Mouse (Mus musculus): ENCODE measurements around the gene Limk1. TPM values are rescaled to one million over a fixed set of nuclear protein-coding genes. Genes with fewer than 3 reads are reported as not detected.

The Limk1 gene
- 32.2 TPM for polyA plus RNA-seq (2012; fragmentation: generic; extraction: Trizol)
- long read RNA-seq, experiment 1, partial matches to known transcripts: 0 of 2 reads
- long read RNA-seq, experiment 1, other reads (novel, unspliced or antisense): 0 of 2 reads
- long read RNA-seq, experiment 2, transcript Limk1-201 (16 exons, 3,331 nt): major isoform, 10 of 15 reads
- long read RNA-seq, experiment 2, partial matches to known transcripts: 2 of 15 reads
- long read RNA-seq, experiment 2, other reads (novel, unspliced or antisense): 1 of 15 reads

DNA sequence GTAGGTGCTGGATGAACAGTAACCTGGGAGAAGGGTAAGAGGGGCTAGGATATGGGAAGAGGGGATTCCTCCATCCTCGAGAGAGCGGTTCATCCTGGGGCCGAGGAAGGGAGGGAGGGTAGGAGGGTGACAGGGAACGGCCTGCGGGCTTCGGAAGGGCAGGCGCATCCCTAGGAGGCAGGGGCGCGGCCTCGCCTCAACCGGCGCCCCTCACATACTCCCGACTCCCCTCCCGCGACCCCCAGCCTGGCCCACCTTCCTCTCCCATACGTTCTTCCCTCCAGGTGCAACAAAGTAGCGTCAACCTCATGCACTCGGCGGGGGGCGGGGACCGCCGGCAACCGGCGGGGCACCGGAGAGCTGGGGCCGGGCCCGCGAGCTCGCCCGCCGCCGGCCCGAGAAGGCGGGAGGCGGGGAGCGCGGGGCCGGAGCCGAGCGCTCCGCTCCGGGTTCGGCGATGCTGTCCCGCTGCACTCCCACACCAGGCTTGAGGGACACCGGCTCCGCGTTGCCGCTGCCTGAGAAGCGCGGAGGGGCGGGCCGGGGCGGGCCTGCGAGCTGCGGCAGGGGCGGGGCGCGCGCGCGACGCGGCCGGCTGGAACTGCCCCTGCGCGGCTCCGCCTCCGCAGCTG lies at the start of gene Limk1:
Limk1 (minus strand) TSS at position 513 of the 632 bp plus-strand sequence.
- H3ac ChIP-seq (ENCODE audit: control insufficient read depth, insufficient read length, low read depth): peak within 1 kb of the TSS; percentile 60
- TF ChIP-seq CTCF (IDR thresholded peaks at IDR 0.05; ENCODE audit: control insufficient read depth, insufficient read depth, insufficient read length) (no peak), MYOD1 (IDR thresholded peaks at IDR 0.05; ENCODE audit: control insufficient read depth, insufficient read length, low read depth) (no peak), MAX (IDR thresholded peaks at IDR 0.05) (no peak)
- no peaks in the 10 kb centered on the region for H3K27me3 ChIP-seq (ENCODE audit: control insufficient read depth, insufficient read depth, insufficient read length)
- H3K4me3 ChIP-seq (ENCODE audit: insufficient read depth, poor library complexity, severe bottlenecking): peak within 1 kb of the TSS; percentile 56
- peaks cover 4% of the 10 kb centered on the region for H3K36me3 ChIP-seq (ENCODE audit: control insufficient read depth, insufficient read depth)
- no peaks in the 10 kb centered on the region for H3K79me3 ChIP-seq (ENCODE audit: low read depth)
- H3K79me2 ChIP-seq (ENCODE audit: control insufficient read depth, insufficient read depth): no peaks in the 10 kb centered on the region

DNA sequence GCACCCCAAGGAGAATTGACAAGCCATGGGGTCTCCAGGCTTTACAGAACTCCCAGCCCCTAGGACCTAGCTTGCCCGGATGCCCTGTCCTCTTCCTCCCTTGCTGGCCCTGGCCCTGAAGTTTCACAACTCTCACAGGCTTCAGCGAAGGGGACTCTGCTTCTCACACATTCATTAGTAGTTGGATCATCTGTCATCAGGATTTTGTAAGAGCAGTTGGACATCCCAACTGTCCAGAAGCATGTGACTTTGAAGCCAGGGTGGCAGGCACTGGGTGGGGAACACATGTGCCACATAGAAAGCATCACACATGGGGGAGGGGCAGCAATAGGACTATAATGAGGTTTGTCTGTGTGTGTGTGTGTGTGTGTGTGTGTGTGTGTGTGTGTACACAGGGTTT lies 46.5 kb upstream of the Limk1 start:
- TF ChIP-seq CEBPB (IDR thresholded peaks at IDR 0.05; ENCODE audit: low read depth) (no peak), USF1 (IDR thresholded peaks at IDR 0.05; ENCODE audit: low read depth) (no peak), MYOD1 (IDR thresholded peaks at IDR 0.05; ENCODE audit: control insufficient read depth, insufficient read length, low read depth) (no peak), MAX (IDR thresholded peaks at IDR 0.05) (no peak), CTCF (IDR thresholded peaks at IDR 0.05; ENCODE audit: control insufficient read depth, insufficient read depth, insufficient read length) (no peak), FOSL1 (IDR thresholded peaks at IDR 0.05; ENCODE audit: insufficient read depth, low read length, poor library complexity, severe bottlenecking) (no peak), MYOG (IDR thresholded peaks at IDR 0.05; ENCODE audit: control insufficient read depth, extremely low read depth, insufficient read length) (no peak)
- H3K79me2 ChIP-seq (ENCODE audit: control insufficient read depth, insufficient read depth): no peaks in the 10 kb centered on the region

DNA sequence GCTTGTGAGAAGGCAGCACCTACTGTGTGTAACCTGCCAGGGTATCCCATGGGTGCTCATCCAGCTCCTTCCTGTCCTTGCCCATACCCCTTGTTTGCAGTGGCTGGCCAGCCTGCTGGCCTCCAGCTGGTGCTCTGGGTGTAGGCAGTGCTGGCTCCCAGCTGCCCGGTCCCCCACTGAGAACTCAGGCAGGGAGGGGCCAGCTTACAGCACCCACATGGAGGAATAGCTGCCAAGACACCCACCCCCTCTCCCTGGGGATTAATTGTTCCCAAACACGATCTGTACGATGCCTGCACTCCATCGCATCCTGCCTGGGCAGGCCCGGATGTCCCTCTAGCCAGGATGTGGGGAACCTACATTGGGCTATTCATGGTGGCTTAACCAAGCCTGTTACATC lies 45.7 kb upstream of the Limk1 start:
- H3K79me3 ChIP-seq (ENCODE audit: low read depth): no peaks in the 10 kb centered on the region
- TF ChIP-seq MAX (IDR thresholded peaks at IDR 0.05): no peak
- no peak for TF ChIP-seq MYOG (IDR thresholded peaks at IDR 0.05; ENCODE audit: control insufficient read depth, extremely low read depth, insufficient read length)
- no peak for TF ChIP-seq MYOD1 (IDR thresholded peaks at IDR 0.05; ENCODE audit: control insufficient read depth, insufficient read length, low read depth)
- TF ChIP-seq CTCF (IDR thresholded peaks at IDR 0.05; ENCODE audit: control insufficient read depth, insufficient read depth, insufficient read length): no peak
- TF ChIP-seq FOSL1 (IDR thresholded peaks at IDR 0.05; ENCODE audit: insufficient read depth, low read length, poor library complexity, severe bottlenecking): no peak
- TF ChIP-seq USF1 (IDR thresholded peaks at IDR 0.05; ENCODE audit: low read depth): no peak
- no peak for TF ChIP-seq CEBPB (IDR thresholded peaks at IDR 0.05; ENCODE audit: low read depth)

More for the DNA sequence above, 46.5 kb upstream of the Limk1 start:
- H3K36me3 ChIP-seq (ENCODE audit: control insufficient read depth, insufficient read depth): no peaks in the 10 kb centered on the region
- no peaks in the 10 kb centered on the region for H3K79me3 ChIP-seq (ENCODE audit: low read depth)
- H3K27me3 ChIP-seq (ENCODE audit: control insufficient read depth, insufficient read depth, insufficient read length): peaks cover 13% of the 10 kb centered on the region
- no peak overlapping the region for H3ac ChIP-seq (ENCODE audit: control insufficient read depth, insufficient read length, low read depth)
- no peak overlapping the region for H3K4me3 ChIP-seq (ENCODE audit: insufficient read depth, poor library complexity, severe bottlenecking)

DNA sequence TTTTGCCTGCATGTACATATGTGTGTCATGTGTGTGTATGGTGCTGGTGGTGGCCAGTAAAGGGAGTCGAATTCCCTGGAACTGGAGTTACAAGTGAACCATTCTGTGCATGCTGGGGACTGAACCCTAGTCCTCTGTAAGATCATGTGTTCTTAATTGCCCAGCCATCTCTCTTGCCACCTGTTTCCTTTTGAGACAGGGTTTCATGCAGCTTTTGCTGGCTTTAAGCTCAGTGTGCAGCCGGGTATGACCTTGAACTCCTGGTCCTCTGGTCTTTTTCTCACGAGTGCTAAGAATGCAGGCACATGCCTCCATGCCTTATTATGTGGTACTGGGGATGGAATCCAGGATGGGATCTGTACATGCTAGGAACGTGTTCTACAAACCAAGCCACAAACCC lies 44.8 kb upstream of the Limk1 start:
- Histone ChIP-seq H3K79me2 (ENCODE audit: control insufficient read depth, insufficient read depth) (no peaks in the 10 kb centered on the region), H3ac (ENCODE audit: control insufficient read depth, insufficient read length, low read depth) (no peak overlapping the region), H3K79me3 (ENCODE audit: low read depth) (no peaks in the 10 kb centered on the region), H3K36me3 (ENCODE audit: control insufficient read depth, insufficient read depth) (no peaks in the 10 kb centered on the region), H3K4me3 (ENCODE audit: insufficient read depth, poor library complexity, severe bottlenecking) (no peak overlapping the region), H3K27me3 (ENCODE audit: control insufficient read depth, insufficient read depth, insufficient read length) (peaks cover 22% of the 10 kb centered on the region)
- TF ChIP-seq FOSL1 (IDR thresholded peaks at IDR 0.05; ENCODE audit: insufficient read depth, low read length, poor library complexity, severe bottlenecking) (no peak), CTCF (IDR thresholded peaks at IDR 0.05; ENCODE audit: control insufficient read depth, insufficient read depth, insufficient read length) (no peak), MYOD1 (IDR thresholded peaks at IDR 0.05; ENCODE audit: control insufficient read depth, insufficient read length, low read depth) (no peak), MAX (IDR thresholded peaks at IDR 0.05) (no peak), USF1 (IDR thresholded peaks at IDR 0.05; ENCODE audit: low read depth) (no peak), MYOG (IDR thresholded peaks at IDR 0.05; ENCODE audit: control insufficient read depth, extremely low read depth, insufficient read length) (no peak), CEBPB (IDR thresholded peaks at IDR 0.05; ENCODE audit: low read depth) (no peak)

More for the DNA sequence above, 45.7 kb upstream of the Limk1 start:
- Histone ChIP-seq H3K4me3 (ENCODE audit: insufficient read depth, poor library complexity, severe bottlenecking) (no peak overlapping the region), H3K79me2 (ENCODE audit: control insufficient read depth, insufficient read depth) (no peaks in the 10 kb centered on the region), H3K36me3 (ENCODE audit: control insufficient read depth, insufficient read depth) (no peaks in the 10 kb centered on the region), H3K27me3 (ENCODE audit: control insufficient read depth, insufficient read depth, insufficient read length) (peaks cover 19% of the 10 kb centered on the region), H3ac (ENCODE audit: control insufficient read depth, insufficient read length, low read depth) (no peak overlapping the region)

DNA sequence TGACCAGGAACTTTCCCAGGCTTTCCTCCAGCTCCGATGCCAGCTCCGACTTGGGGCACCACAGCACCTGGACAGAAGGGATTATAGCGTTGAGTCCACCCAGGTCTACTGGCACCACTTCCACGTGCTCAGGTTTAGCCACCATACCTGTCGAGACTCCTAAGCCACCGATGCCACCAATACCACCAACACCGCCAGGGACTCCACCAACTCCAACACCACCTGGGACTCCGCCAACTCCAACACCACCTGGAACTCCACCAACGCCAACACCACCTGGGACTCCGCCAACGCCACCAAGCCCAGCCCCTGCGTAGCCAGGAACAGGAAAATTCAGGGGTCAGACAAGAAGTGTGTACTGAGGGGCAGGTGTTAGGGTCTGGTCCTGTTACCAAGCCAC lies 40.7 kb upstream of the Limk1 start:
- H3K4me3 ChIP-seq (ENCODE audit: insufficient read depth, poor library complexity, severe bottlenecking): no peak overlapping the region
- no peaks in the 10 kb centered on the region for H3K36me3 ChIP-seq (ENCODE audit: control insufficient read depth, insufficient read depth)
- H3K79me2 ChIP-seq (ENCODE audit: control insufficient read depth, insufficient read depth): no peaks in the 10 kb centered on the region
- no peak overlapping the region for H3ac ChIP-seq (ENCODE audit: control insufficient read depth, insufficient read length, low read depth)
- H3K27me3 ChIP-seq (ENCODE audit: control insufficient read depth, insufficient read depth, insufficient read length): peaks cover 17% of the 10 kb centered on the region
- H3K79me3 ChIP-seq (ENCODE audit: low read depth): no peaks in the 10 kb centered on the region
- TF ChIP-seq CTCF (IDR thresholded peaks at IDR 0.05; ENCODE audit: control insufficient read depth, insufficient read depth, insufficient read length): no peak

DNA sequence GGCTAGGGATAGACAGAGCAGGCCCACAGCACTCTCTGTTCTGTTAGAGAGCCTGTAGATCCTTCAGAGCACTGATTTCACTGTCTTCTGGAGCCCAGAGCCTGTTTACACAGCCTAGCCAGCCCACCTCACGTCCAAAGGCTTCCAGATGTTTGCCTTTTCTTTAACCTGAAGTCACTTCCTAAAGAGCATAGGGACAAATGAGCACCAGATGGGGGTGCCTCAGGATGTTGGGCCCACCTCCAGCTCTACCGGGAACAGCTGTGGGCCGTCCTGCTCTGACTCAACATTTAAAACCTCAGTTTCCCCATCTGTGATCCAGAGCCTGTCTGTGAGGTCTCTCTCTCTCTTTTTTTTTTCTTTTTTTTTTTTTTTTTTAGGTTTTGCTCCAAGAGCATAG lies 40.1 kb upstream of the Limk1 start:
- no peaks in the 10 kb centered on the region for H3K36me3 ChIP-seq (ENCODE audit: control insufficient read depth, insufficient read depth)
- H3ac ChIP-seq (ENCODE audit: control insufficient read depth, insufficient read length, low read depth): no peak overlapping the region
- H3K27me3 ChIP-seq (ENCODE audit: control insufficient read depth, insufficient read depth, insufficient read length): peaks cover 13% of the 10 kb centered on the region
- H3K79me2 ChIP-seq (ENCODE audit: control insufficient read depth, insufficient read depth): no peaks in the 10 kb centered on the region
- H3K4me3 ChIP-seq (ENCODE audit: insufficient read depth, poor library complexity, severe bottlenecking): no peak overlapping the region
- no peaks in the 10 kb centered on the region for H3K79me3 ChIP-seq (ENCODE audit: low read depth)
- TF ChIP-seq CTCF (IDR thresholded peaks at IDR 0.05; ENCODE audit: control insufficient read depth, insufficient read depth, insufficient read length): no peak
- TF ChIP-seq MAX (IDR thresholded peaks at IDR 0.05): no peak
- TF ChIP-seq MYOG (IDR thresholded peaks at IDR 0.05; ENCODE audit: control insufficient read depth, extremely low read depth, insufficient read length): no peak
- no peak for TF ChIP-seq MYOD1 (IDR thresholded peaks at IDR 0.05; ENCODE audit: control insufficient read depth, insufficient read length, low read depth)
- TF ChIP-seq FOSL1 (IDR thresholded peaks at IDR 0.05; ENCODE audit: insufficient read depth, low read length, poor library complexity, severe bottlenecking): no peak
- no peak for TF ChIP-seq USF1 (IDR thresholded peaks at IDR 0.05; ENCODE audit: low read depth)
- TF ChIP-seq CEBPB (IDR thresholded peaks at IDR 0.05; ENCODE audit: low read depth): no peak

Data from C2C12 (cell line).